Mouse (Mus musculus): ENCODE measurements at regions not wholly inside any gene's neighbourhood (a gene's known extent, or its start where the extent isn't known, plus 50 kb on each side); places are given as distances from the start of the nearest gene placed in this dataset.

DNA sequence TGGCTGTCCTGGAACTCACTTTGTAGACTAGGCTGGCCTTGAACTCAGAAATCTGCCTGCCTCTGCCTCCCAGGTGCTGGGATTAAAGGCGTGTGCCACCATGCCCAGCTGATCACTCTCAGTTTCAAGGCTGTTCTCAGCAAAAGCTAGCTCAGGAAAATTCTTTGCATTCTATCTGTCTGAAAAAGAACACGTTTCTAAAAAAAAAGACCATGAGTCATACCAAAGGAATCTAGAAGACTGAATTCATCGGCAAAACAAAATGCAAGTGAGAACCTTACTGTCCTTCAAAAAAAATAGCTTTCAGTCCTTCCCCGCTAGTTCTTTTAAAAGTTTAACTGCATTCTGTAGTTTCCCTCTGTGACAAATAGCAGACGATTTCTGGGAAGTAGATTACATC, 596.3 kb upstream of the Syt1 start:
- no peak for DNase-seq (ENCODE audit: low read depth, low spot score)

DNA sequence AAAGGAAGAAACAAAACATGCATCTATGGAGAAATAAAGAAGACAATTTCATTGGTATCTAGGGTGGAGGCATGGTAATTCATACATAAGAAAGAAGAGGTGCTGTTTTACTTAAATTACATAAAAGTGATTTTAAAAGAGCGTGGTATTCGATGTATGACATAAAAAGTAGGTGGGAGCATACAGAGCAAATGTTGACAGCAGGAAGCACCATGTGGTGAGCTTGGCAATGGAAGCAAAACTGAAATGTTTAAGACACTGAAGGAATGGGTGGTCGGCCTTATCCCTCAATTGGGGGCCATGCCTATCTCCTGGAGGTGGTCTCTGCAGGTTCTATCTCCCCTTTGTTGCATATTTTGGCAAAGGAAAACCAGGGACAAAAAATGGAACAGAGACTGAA, 592.5 kb upstream of the Syt1 start:
- DNase-seq (ENCODE audit: low read depth, low spot score): no peak

DNA sequence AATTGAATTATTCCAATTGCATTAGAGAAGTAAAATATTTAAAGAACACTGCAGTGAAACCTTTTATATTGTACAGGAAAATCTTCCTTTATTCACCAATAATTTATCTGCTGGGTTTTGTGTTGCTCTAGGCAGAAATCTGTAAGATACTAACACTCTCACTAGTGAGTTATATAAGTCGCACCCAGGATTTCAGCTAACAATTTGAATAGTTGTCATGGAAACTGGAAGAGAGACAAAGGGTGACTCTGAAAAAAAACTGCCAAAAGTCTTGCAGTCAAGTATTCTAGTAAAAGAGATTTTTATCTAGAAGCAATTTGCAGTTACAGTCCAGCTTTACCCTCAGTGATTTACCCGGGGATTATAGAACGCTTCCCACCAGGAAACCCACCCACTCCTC, 587.8 kb upstream of the Syt1 start:
- DNase-seq (ENCODE audit: low read depth, low spot score): no peak

DNA sequence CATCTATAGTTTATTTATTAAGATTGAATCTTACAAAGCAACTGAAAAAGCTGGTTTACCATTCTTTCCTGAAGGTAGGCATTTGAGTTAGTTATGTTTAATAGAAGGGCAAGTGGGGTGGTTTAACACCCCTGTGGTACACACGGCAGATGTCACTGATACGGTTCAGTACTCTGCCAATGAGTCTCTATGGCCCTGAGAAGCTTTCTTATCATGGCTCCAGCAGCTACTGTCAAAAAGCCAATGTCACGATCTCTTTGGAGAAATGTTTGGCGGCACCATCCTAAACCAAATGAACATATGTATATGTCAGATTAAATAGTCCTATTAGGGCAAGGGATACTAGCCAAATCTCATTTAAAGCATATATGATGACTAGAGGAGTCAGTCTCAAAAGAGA, 562.4 kb upstream of the Syt1 start:
- no peak for DNase-seq (ENCODE audit: low read depth, low spot score)

DNA sequence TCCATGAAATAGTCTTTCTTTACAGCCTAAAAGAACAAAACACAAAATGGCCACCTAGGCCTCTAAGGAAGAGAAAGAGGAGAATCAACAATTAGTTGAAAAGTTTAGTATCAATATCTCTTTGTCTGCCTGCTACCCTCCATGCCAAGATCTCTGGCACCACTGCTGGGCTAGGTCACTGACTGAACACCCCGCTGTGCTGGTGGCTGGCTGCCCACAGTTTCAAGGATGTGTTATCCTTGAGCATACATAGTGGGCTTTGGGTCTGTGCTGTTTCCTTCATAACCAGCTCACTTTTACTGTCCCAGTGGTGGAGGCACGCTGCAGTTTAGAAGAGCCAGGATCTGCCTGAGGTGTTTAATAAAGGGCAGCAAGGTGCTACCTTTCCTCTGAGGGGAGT, 559.0 kb upstream of the Syt1 start:
- DNase-seq (ENCODE audit: low read depth, low spot score): no peak

DNA sequence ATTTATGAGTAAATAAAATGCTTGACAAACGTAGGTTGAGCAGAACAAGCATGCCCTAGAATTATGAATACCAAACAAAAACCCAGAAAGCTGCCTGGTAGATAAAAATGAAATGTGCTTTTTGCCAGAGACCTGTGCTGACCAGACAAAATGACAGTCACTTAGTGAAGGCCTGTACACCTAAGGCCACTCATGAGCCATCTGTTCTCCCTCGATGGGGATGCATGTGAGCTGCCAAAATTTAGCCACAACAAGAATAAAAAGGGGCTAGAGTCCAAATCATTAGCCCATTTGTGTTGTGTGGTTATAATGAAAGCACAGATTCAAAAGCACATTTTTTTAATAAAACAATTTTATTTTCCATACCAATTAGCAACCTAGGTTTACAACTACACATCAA, 555.9 kb upstream of the Syt1 start:
- no peak for DNase-seq (ENCODE audit: low read depth, low spot score)

DNA sequence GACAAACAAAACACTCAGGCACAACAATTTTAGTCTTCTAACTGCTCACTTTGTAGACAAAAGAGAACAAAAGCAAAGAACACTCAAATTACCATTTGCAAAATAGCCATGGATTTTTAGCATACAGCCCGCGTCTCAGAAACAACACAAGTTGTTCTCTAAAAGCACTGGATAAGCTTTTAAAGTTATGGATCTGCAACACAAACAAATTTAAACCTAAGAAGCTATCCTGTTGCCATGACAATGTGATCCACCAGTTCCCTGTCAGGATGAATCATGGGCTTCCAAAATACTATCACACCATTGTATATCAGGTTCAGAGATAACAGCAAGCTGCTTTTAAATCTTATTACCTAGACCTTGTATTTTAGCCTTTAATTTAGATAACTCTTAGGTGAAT, 550.9 kb upstream of the Syt1 start:
- no peak for DNase-seq (ENCODE audit: low read depth, low spot score)

DNA sequence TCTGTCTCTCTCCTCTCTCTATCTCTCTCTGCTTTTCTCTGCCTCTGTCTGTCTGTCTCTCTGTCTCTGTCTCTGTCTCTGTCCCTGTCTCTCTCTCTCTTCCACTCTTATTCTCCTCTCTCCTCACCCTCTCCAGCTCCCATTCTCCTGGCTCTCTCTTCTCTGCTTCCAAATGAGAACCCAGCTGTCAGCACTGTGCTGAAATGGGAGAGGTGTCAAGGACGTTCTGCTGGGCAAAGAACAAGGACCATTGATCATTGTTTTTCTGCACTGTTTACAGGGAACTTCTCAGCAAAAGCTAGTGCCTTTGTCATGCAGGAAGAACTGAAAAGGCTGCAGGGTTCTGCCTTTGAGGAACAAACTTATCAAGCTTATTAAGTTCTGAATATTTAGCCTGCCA, 550.3 kb upstream of the Syt1 start:
- DNase-seq (ENCODE audit: low read depth, low spot score): peak; percentile 16

DNA sequence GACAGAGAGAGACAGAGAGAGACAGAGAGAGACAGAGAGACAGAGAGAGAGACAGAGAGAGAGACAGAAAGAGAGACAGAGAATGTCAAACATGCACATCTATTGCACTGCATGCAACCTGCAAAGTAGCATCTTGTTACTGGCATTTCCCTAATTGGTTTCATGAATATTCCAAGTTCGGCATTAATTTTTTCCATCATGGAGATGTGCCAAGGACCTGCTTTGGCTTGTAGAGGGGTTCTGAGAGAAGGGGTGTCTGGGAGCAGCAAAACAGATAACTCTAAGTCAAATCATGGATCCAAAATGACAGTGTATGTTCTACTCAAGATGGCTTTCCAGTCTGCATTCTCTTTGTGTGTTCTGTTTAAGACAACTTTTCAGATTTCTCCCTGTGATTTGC, 532.5 kb upstream of the Syt1 start:
- DNase-seq (ENCODE audit: low read depth, low spot score): no peak

DNA sequence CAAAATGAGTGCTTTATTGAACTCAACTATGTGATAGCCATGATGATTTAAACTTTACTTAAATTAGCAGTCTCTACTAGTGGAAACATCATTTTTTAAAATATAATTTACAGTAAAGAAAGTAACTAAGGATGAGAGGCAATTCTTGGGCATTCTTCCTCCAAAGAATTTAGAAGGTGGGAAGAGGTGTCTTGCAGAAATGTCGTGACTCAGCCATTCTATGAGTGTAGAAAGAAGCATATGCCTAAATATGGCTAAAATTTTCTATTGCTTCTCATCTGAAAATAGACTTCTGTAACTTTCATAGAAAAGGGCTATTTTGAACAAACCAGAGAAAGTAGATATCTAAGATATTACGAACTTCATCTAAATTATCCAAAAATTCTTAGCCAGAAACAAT, 529.4 kb upstream of the Syt1 start:
- no peak for DNase-seq (ENCODE audit: low read depth, low spot score)

DNA sequence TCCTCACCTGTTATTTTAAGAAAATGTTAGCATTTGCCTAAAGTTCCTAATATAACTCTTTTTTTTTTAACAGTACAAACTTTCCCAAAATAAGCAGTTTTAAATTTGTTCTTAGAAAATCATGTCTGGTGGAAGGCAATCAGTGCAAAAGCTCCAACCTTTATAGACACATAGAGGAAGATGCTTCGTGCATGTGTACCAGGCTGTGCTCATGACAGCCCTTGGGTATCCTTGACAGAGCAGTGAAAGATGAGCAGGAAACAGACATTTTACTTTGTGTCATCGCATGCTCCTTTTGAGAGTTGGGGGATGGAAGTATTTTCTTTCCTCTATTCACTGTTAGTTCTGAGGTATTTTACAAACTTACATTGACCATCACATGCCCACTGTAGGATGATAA, 517.3 kb upstream of the Syt1 start:
- DNase-seq (ENCODE audit: low read depth, low spot score): no peak

DNA sequence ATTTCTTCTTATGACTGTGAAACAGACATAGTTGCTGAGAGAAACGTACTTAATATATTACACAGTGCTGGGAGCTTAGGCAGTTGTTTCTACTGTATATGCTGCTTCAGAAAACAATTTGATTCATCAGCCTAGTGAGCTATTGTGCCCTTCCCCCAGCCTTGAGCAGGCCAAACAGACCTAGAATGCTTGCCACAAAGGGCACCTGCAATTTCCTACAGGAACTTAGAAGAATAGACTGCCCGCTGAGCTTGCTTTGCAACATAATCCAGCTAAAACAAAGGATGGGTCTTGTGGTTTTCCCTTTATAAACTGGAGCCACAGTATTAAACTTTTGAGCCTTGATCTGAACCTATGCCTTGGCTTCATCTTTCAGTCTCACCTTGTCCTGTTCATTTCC, 510.9 kb upstream of the Syt1 start:
- DNase-seq (ENCODE audit: low read depth, low spot score): peak; percentile 95

DNA sequence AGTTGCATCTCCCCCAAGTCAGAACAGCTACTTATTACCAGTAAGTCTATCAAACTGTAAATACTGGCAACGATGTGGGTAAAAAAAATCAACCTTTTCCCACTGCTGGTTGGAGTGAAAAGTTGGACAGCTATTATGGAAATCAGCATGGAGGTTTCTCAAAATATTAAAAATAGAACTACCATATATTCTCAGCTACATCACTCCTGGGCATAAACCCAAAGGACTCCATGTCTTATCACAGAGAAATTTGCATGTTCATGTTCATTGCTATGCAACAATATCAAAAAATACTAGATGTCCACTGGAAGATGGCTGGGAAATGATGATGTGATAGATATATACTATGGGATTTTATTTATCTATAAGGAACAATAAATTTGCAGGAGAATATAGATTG, 506.9 kb upstream of the Syt1 start:
- no peak for DNase-seq (ENCODE audit: low read depth, low spot score)

DNA sequence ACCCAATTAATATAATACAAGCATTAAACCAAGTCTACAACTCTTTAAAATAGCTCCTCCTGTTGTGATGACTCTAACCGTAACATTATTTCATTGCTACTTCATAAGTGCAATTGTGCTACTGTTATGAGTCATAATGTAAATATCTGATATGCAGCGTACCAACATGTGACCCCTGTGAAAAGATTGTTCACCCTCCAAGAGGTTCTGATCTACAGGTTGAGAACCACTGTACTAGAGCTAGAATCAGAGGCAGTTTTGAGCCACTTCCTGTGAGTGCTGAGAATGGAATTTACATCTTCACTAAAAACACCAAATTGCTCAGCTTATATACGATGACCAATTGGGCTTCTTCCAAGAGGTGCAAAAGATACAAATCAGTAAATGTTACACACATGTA, 504.4 kb upstream of the Syt1 start:
- DNase-seq (ENCODE audit: low read depth, low spot score): no peak

DNA sequence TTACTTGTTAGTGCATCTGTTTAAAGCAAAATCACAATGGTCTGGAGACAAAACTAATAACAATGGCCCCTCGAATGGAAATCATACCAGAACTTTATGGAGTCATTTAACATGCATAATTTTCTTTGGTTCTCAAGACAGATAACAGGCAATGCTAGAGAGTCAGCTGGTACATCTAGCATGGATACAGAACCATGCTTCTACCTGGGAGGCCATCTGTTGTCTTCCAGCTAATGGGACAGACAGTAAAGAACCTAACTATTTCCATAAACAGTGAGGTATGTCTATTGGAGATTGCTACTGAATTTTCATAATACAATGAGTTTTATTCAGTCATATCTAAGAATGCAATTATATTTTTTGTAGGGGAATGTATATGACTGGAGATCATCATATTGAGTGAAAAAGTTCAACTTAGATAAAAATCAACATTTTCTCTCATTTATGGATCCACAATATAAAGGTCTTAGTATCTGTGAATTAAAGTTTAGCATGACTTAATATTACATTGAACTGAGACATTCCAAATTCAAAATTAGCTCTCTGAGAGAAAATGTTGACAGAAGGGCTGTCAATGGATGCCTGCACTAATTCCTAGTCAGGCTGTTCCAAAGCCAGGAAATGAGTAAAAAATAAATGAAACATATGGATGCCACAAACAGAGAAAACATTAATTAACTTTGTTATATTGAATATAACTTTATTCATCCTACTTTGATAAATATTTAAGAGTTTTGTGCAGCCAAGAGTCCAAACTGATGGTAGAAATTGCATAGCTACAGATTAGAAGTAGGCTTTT, 500.3 kb upstream of the Syt1 start:
- DNase-seq (ENCODE audit: low read depth, low spot score): no peak

DNA sequence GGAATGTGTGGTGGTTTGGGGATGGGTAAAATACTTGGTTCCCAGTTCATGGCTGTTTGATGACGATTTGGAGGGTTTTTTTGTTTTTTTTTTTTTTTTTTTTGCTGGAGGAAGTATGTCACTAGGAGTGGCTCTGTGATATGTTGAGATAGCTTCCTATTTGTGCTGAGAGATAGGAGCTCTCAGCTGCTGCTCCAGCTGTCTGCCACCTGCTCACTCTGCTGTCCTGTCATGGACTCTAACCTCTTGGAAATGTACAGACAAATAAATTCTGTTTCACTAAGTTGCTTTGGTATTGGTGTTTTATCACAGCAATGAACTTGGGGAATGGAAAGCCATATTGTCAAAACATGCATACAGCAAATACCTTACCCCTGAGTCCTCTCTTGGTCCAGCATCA, 497.8 kb upstream of the Syt1 start:
- no peak for DNase-seq (ENCODE audit: low read depth, low spot score)

DNA sequence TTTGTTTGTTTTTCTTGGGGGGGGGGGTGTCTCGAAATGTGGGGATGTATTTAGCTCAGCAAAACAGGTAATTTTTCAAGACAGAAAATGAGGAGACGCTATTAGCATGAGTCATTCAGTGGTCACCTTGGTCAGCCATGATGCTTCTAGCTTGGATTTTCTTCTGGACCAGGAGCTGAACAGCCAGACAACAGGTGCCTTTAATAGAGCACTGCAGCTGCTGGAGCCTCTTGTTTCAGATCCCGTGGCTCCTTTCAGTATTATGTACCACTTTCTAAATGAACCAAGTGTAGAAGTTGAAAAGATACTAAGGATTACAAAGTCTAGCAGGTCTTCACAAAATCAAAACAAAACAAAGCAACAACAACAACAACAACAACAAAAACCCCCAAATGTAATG, 496.4 kb upstream of the Syt1 start:
- no peak for DNase-seq (ENCODE audit: low read depth, low spot score)

DNA sequence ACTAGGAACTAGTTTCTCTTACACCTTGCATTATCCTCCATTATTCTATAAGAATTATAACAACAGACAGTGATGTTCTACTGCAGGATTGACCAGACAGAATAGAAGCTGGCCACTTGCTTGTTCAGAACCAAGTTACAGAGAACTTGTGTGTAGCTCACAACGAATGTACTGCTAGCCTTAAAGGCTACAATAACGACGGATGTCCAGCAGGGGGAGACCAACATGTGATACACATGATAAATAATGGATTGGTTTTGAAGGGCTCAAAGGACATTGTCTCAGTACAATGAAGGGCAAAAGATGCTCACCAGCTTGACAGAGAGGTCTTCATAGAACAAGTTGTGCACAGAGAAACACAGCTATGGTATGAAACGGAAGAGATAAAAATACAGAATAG, 493.9 kb upstream of the Syt1 start:
- peak; percentile 68 for DNase-seq (ENCODE audit: low read depth, low spot score)

DNA sequence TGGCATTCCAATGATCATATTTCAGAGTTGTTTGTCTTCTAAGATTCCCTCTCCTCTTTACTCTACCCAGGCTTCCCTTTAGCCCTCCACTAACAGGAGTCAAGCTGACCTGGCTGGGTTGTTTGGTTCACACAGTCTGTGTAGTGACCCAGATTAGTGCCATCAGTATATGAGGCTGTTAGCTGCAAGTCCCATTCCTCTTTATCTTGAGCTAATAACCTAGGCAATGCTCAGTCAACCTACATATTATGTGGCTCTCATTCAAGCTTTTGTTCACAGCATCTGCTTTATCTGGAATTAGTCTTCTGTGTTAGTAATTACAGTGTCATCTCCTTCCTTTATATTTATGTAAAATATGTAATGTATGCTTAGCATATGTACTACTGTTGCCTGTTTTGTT, 490.1 kb upstream of the Syt1 start:
- DNase-seq (ENCODE audit: low read depth, low spot score): no peak

DNA sequence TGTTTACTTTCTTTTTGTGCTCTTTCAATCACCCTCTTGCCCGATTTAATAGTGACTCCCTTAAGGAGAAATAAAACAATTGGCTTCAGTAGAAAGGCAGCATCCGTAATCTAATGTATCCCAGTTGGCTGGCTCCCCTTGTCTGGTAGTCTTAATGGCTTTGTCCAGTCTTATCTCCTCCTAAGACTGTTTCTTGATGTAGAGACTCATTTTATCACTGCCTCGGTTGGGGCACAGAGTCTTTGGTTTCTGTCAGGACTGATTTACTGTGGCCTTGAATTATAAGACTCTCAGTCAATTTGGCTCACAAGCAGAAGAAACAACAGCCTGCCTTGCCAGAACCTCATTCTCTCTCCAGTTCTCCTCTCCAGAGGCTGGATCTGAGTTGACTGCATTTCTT, 487.5 kb upstream of the Syt1 start:
- no peak for DNase-seq (ENCODE audit: low read depth, low spot score)

DNA sequence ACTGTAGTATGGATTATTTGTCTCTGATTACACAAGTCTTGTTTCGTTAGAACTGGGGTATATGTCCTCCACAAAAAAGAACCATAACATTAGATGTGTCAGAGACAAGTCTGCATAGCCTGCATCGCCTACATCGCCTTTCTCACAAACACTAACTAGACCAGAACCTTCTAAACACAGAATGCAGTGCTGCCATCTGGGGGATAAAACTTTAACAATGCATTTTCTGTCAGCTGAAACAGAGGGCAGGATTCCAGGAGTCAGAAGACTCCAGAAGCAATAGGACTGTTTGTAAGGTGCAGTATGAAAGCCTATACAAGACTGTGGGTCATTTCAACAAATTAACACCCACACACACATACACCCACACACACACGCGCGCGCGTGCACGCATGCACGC, 485.4 kb upstream of the Syt1 start:
- peak; percentile 36 for DNase-seq (ENCODE audit: low read depth, low spot score)

DNA sequence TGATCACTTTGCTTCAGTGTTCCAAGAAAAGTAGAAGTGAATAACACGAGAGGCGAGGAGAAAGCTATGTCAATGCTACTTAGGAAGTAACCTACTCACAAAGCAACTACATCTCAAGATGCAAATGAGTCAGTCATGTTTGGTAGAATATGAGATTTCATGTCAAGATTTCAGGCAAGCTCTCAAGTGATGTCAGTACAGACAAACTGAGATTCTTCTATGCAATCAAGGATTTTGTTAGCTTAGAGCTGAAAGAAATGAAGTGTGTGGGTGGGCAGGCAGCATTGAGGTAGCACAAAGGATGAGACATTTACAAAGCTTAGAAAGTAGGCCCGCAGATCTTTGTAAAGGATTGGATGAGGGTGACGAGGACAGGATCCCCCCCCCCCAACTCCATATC, 480.0 kb upstream of the Syt1 start:
- DNase-seq (ENCODE audit: low read depth, low spot score): no peak

DNA sequence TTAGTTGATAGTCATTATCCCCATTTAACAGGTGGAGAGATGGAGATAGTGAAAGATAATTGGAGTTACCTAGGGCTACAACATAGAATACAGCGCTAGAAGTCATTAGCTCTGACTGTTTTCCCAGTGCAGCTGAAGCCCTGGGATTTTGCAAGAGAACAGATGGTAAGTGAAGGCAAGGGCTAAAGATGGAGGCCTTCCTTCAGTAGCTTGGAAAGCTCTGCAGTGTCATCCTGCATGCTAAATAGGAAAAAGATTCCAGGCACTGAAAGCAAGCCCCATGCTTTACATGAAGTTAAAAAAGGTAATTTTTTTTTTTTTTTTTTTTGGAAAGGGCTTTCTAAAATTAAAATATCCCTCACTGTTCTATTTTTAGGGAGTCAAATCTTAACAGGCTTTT, 477.2 kb upstream of the Syt1 start:
- no peak for DNase-seq (ENCODE audit: low read depth, low spot score)

DNA sequence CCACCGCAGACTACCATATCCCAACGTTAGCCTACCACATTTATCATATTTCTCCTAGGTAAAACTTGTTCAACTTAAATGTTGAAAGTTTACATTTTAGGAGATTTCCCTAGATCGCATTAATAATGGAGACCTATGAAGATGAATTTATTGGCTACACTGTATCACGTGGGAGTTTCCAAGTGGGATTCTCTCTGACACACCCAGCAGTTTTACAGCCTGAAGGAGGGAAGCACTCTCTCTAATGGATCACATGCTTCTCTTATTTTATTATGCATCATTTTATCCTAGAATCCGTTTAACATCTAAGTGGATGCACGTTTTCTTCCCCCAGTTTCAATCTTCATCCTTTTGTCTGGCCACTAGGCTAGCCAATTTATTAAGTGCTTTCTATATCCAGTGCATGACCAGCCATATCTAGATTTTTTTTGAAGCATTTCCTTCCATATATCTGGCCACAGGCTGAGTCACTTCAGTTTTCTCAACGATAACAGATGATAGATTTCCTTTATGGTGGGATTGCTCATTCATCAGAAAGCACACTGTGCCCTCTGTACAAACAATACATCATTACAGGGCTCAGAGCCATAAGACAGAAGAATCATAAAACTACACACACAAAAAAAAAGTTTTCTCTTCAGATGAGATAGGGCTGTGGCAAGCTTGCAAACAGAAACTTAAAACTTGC, 476.3 kb upstream of the Syt1 start:
- no peak for DNase-seq (ENCODE audit: low read depth, low spot score)

All from ES-CJ7 (cell line).